Mouse (Mus musculus) bone marrow, adult 2 months (tissue): ENCODE results near the gene Tnfaip2.

ENCODE experiments used
- CTCF ChIP-seq: fragments of 200-500 bp; IDR thresholded peaks from 2 replicates; pipeline ENCODE4 v1.5.1; 2011; ENCODE audit warnings: low read length, control low read depth; ENCODE audit not compliant: control insufficient read depth, insufficient read depth
- POLR2A ChIP-seq: fragments of 200-500 bp; IDR thresholded peaks from 2 replicates; pipeline ENCODE4 v1.6.1; 2011; ENCODE audit warnings: low read depth, mild to moderate bottlenecking, control low read depth, low read length, borderline replicate concordance; ENCODE audit not compliant: control insufficient read depth

DNA sequence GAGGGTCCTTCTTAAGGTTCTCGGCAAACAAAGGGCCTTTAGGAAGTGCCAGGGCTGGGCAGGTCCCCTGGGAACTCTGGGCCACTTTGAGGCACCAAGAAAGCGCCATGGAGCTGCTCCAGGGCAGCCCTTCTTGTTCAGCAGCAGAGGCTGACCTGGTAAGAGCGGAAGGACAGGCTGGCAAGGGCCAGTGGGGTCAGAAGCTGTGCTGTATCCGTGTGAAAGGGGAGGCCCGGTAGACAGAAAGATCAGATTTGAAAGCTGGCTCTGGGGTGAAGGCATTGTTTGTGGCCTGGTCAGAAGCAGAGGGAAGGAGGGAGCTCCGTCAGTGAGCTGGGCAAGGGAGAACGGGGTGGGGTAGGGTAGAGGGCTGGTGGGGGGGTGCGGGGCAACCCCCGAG lies 5.1 kb downstream of the Tnfaip2 start:
- TF ChIP-seq CTCF, result no peak
- no peak for TF ChIP-seq POLR2A
